Mouse (Mus musculus) kidney, adult 8-10 months (tissue): ENCODE results near the gene Ncoa1.
"Not testable (repeated sequence)": the region's sequence is repeated elsewhere in the genome, so short reads cannot be mapped to it uniquely, and the experiment has no call there.

Experiments used
- DNase-seq, 2 experiments: peaks; one replicate each; pipeline ENCODE4 v3.0.0; 2022

Ncoa1 gene

GRCm38 (mm10) chr12:4475251-4475993 lies 1.6 kb downstream of the Ncoa1 start:
- DNase-seq = no peak

GRCm38 (mm10) chr12:4469115-4469514 lies 7.9 kb downstream of the Ncoa1 start:
- DNase-seq = no peak

DNA sequence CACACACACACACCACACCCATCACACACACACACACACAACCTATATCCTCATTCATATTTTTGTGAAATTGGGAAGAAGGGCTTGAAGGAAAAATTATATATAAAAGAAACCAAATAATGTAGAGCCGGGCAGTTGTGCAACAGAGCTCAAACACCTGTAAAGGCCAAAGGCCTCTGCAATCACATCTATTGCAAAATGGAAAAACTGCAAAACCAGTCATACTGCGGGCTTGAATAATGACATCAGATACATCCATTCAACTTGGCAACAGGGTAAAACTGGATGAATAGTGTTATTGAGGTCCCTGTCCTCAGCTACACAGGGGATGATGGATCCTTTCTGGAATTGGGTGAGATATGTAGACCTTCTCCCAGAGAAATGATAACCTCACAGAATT lies 13.3 kb downstream of the Ncoa1 start:
- no peak for DNase-seq

GRCm38 (mm10) chr12:4462420-4462819 lies 14.6 kb downstream of the Ncoa1 start:
- no peak for DNase-seq

GRCm38 (mm10) chr12:4460990-4461389 lies 16.0 kb downstream of the Ncoa1 start:
- DNase-seq = no peak

- no peak for DNase-seq
Observed at GRCm38 (mm10) chr12:4454956-4455565, 21.9 kb downstream of the Ncoa1 start.

DNA sequence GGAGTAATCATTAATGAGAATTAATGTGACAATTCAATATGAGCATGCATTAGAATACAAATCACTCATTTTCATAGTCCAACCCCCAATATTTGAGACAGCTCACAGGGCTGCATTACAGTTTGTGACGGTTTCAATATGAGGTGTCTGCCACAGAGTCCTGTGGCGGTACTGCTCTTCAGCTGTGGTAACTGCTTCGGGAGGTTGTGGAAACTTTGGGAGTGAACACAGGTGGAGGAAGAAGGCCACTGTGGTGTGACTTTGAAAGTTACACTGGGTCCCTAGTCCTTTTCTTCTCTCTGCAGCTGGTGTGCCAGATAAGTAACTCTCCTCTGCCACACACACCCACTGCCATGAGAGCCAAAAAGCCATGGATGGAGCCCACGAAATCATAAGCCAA lies 22.7 kb downstream of the Ncoa1 start:
- no peak for DNase-seq

- no peak for DNase-seq
Observed at GRCm38 (mm10) chr12:4452233-4452632, 24.7 kb downstream of the Ncoa1 start.

DNA sequence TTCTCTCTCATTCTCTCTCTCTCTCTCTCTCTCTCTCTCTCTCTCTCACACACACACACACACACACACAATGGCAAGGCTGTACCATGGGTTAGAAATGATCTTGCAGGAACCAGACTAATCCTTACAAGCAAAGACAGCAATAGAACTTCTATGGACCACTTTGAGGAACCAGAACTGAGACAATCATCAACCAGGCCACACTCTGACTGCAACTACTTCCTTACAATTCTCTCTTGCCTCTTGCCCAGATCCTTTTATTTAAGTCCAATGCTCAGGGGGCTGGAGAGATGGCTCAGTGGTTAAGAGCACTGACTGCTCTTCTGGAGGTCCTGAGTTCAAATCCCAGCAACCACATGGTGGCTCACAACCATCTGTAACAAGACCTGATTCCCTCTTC lies 26.5 kb downstream of the Ncoa1 start:
- not testable (repeated sequence) for DNase-seq

GRCm38 (mm10) chr12:4448076-4448589 lies 28.8 kb downstream of the Ncoa1 start:
- DNase-seq = no peak

- DNase-seq = no peak
Observed at GRCm38 (mm10) chr12:4444946-4445345, 32.0 kb downstream of the Ncoa1 start.

DNA sequence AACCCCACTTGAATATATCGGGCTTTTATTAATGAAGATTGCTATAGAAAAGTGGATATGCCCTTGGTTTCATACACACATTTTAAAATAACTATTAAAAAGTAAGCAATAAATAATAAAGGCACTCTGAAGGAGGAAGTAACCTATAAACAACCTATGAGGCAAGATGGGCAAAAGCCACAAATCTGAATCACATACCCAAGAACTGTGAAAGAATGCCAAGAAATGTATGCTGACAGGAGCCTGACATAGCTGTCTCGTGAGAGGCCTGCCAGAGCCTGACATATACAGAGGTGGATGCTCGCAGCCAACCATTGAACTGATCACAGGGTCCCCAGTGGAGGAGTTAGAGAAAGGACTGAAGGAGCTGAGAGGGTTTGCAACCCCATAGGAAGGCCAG lies 35.5 kb downstream of the Ncoa1 start:
- DNase-seq = no peak

DNA sequence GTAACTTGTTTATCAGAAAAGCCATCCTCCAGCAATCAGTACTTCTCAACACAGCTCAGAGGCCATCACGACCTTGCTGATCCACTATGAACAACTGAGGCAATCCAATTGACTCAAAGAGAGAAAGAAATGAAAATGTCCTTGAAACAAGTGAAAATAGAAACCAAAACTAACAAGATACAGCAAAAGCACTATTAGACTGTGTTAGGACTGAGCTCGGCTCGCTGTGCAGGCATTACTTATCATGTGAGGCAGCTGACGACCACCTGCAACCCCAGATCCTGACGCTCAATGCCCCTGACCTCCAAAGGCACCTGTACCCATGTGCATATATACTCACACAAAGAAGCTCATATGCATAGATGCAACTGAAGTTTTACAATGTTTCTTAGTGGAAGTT lies 40.8 kb downstream of the Ncoa1 start:
- no peak for DNase-seq

- no peak for DNase-seq
Observed at GRCm38 (mm10) chr12:4433549-4433948, 43.4 kb downstream of the Ncoa1 start.

DNA sequence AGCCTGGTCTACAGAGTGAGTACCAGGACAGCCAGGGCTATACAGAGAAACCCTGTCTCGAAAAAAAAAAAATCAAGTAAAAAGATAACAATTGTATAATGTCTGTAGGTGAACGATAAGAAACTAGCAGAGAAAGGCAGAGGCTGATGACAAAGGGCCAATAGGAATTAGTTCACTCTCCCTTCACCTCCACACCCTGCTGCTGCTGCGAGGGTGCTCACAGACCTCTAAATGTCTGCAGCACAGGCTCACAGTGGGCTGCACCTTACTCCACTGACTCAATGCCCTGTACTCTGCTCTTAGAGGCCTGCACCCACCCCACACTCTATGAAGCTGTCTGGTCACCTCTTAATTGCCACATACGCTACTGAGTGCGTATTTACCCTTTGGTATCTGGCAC lies 45.0 kb downstream of the Ncoa1 start:
- no peak for DNase-seq

GRCm38 (mm10) chr12:4430061-4430825 lies 46.7 kb downstream of the Ncoa1 start:
- DNase-seq = no peak

DNA sequence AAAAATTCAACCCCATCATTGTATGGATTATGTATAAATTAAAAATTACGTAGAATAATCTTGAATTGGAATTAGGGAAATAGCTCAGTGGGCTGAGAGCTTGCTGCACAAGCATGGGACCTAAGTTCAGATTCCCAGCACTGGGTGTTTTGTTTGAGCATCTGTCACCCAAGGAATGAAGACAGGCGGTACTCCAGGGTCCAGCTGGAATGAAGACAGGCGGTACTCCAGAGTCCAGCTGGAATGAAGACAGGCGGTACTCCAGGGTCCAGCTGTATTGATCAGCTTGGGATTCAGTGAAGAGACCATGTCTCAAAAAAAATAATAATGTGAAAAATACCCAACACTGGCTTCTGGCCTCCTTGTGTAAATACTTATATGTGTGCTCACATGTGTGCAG lies 58.2 kb downstream of the Ncoa1 start:
- DNase-seq = no peak

- DNase-seq = no peak
Observed at GRCm38 (mm10) chr12:4417626-4418263, 59.2 kb downstream of the Ncoa1 start.

DNA sequence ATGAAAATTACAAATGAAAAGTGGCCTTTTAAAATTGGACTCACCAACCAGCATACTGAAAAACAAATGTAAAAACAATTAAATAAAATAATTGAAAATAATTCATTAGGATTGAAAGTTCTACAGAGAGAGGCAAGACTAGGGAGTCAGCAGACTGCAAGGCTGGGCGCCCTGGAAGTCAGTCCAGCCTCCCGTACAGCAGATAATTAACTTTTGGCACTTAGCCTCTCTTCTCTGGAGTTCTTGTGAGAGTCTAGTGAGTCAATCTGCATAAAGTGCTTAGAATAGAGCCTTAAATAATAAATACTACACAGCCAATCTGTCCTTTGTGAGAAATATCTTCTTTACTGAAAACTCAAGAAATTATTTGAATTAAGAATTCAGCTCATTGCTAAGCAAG lies 69.9 kb downstream of the Ncoa1 start:
- DNase-seq = peak; percentile 35 to 36

DNA sequence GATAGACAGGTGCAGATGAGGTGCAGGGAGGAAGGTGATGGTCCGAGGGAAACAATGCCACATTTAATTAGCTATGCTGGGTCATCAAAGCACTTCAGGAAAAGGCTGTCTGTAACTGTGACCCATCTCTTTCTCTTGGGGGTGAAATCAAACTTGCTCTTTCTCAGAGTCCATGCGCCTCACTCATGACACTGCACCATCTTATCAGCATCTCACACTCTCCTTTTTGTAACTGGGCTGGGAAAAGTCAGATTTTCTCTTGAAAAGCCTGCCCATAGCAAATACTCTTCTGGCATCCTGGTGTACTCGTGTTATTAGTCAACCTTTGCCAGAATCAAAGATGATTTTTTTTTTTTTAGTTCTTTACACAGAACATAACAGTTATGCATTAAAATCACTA lies 70.8 kb downstream of the Ncoa1 start:
- DNase-seq = no peak

DNA sequence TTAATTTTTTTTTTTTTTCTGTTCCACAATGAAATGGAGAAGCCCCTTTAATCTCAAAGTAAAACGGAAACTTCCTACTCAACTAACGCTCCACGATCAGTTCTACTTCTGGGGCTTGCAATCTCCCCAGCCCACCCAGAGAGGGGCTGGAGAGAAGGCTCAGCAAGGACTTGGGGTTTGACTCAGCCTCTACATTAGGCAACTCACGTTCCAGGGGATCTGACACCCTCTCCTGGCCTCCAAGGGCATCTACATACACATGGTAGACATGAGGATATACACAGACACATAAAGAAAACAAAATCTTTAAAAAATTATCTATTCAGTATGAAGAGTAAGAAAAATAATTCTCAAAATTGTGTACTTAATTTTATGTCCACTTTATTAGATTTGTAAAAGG lies 73.8 kb downstream of the Ncoa1 start:
- DNase-seq = no peak

- no peak for DNase-seq
Observed at GRCm38 (mm10) chr12:4396221-4396620, 80.8 kb downstream of the Ncoa1 start.

GRCm38 (mm10) chr12:4392590-4392989 lies 84.4 kb downstream of the Ncoa1 start:
- no peak for DNase-seq
